Mouse (Mus musculus) forebrain, embryonic 12.5 days (tissue): ENCODE measurements around the gene Tbc1d30. TPM values are rescaled to one million over a fixed set of nuclear protein-coding genes. Genes with fewer than 3 reads are reported as not detected.

Source experiments
- ATAC-seq: fragments of 200-750 bp; cut with Nextera tagmentation; 2 replicates; pipeline ENCODE4 v1.8.0; 2017; ENCODE audit warnings: moderate TSS enrichment; ENCODE audit not compliant: low FRiP score
- H3K27ac ChIP-seq: fragments of 300-500 bp; sonication (generic); 2 replicates; pipeline ENCODE4 v1.5.1; 2016; ENCODE audit warnings: mild to moderate bottlenecking
- H3K27me3 ChIP-seq: fragments of 300-500 bp; sonication (generic); 2 replicates; pipeline ENCODE4 v1.6.1; 2016; ENCODE audit warnings: mild to moderate bottlenecking
- H3K36me3 ChIP-seq: fragments of 300-500 bp; sonication (generic); replicated peaks from 2 replicates; pipeline ENCODE4 v1.6.1; 2016; ENCODE audit warnings: mild to moderate bottlenecking
- H3K4me1 ChIP-seq: fragments of 300-500 bp; sonication (generic); 2 replicates; pipeline ENCODE4 v1.6.1; 2016
- H3K4me2 ChIP-seq: fragments of 300-500 bp; sonication (generic); 2 replicates; pipeline ENCODE4 v1.6.1; 2016; ENCODE audit warnings: mild to moderate bottlenecking, moderate library complexity
- H3K4me3 ChIP-seq: fragments of 300-500 bp; sonication (generic); replicated peaks from 2 replicates; pipeline ENCODE4 v1.5.1; 2016; ENCODE audit warnings: mild to moderate bottlenecking
- H3K9ac ChIP-seq: fragments of 300-500 bp; sonication (generic); 2 replicates; pipeline ENCODE4 v1.6.1; 2016; ENCODE audit warnings: mild to moderate bottlenecking
- H3K9me3 ChIP-seq: fragments of 300-500 bp; sonication (generic); 2 replicates; pipeline ENCODE4 v1.6.1; 2016
- WGBS: fragments of 180-500 bp; shearing (Covaris S2); methylation state at CpG from one replicate; pipeline ENCODE4 v1.1.7; 2016; 5-methylcytosine and 5-hydroxymethylcytosine counted together
- polyA plus RNA-seq: library from polyadenylated mRNA; unstranded; fragments of >200 nt; fragmentation: Nextera tagmentation; extraction: Ambion mirVana; gene quantifications from 2 replicates; pipeline ENCODE4 v1.2.1, GENCODE M21; 2016

The Tbc1d30 gene
- polyA plus RNA-seq, 1 experiment from 2014 or later, result 5.0 TPM

- peaks cover 5% of the 10 kb centered on the region; the same call in 1 of the 2 replicates for H3K36me3 ChIP-seq
- WGBS, result 29% methylated on average over 5 of the region's 5 CpGs
- no peak overlapping the region for H3K4me2 ChIP-seq
- H3K4me1 ChIP-seq, result peaks cover 20% of the 10 kb centered on the region
- no peaks in the 10 kb centered on the region for H3K9me3 ChIP-seq
- no peak overlapping the region for H3K27ac ChIP-seq
- no peak for ATAC-seq
- H3K4me3 ChIP-seq, result no peak overlapping the region
- peaks cover 30% of the 10 kb centered on the region for H3K27me3 ChIP-seq
- no peak overlapping the region for H3K9ac ChIP-seq
Observed at GRCm38 (mm10) chr10:121305441-121305840, 45.6 kb downstream of the Tbc1d30 start.

DNA sequence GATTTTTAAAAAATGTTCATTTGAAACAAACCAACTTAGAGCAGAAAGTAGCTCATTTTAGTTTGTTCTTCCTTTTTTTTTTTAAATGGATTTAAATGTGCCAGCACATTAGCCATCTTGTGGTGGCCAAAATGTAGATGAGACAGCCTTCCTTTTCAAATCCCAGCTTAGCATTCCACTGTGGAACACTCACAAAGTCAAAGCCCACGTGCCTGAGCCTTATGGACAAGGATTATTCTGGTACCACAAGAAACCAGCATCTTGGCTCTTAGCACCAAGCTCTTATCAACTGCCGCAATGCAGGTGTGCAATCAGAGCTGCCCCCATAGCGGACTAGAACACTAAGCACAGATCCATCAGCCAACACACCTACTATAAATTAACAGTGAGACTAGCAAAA lies 47.5 kb downstream of the Tbc1d30 start:
- 80% methylated on average over 3 of the region's 3 CpGs for WGBS

GRCm38 (mm10) chr10:121301868-121302267 lies 49.2 kb downstream of the Tbc1d30 start:
- Histone ChIP-seq H3K27ac (no peak overlapping the region), H3K4me2 (no peak overlapping the region), H3K27me3 (no peaks in the 10 kb centered on the region), H3K9ac (no peak overlapping the region), H3K4me3 (no peak overlapping the region), H3K36me3 (peaks cover 5% of the 10 kb centered on the region; the same call in 1 of the 2 replicates), H3K4me1 (peaks cover 15% of the 10 kb centered on the region), H3K9me3 (no peaks in the 10 kb centered on the region)
- 84% methylated on average over 14 of the region's 14 CpGs for WGBS
- no peak for ATAC-seq

More for the DNA sequence above, 47.5 kb downstream of the Tbc1d30 start:
- ATAC-seq, result no peak
- peaks cover 12% of the 10 kb centered on the region for H3K27me3 ChIP-seq
- H3K9me3 ChIP-seq, result no peaks in the 10 kb centered on the region
- H3K9ac ChIP-seq, result no peak overlapping the region
- no peak overlapping the region for H3K4me2 ChIP-seq
- H3K36me3 ChIP-seq, result peaks cover 5% of the 10 kb centered on the region; the same call in 1 of the 2 replicates
- H3K27ac ChIP-seq, result no peak overlapping the region
- peaks cover 5% of the 10 kb centered on the region; the same call in 1 of the 2 replicates for H3K4me1 ChIP-seq
- H3K4me3 ChIP-seq, result no peak overlapping the region

DNA sequence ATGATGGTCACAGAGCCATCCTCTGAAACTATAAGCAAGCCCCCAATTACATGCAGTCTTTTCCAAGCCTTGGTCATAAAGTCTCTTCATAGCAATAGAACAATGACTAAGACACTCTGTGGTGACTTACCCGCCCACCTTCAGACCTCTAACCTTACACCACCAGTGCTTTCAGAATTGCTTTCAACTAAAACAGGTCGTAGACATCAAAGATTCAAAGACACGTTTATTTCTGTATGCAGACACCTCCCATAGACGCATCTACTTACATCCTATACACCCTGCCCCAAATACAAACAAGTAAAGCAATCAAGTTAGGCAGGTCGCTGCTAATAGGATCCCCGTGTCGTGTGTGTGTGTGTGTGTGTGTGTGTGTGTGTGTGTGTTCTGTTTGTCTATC lies 50.4 kb downstream of the Tbc1d30 start:
- 90% methylated on average over 7 of the region's 7 CpGs for WGBS
- no peak for ATAC-seq
- Histone ChIP-seq H3K4me3 (no peak overlapping the region), H3K9ac (no peak overlapping the region), H3K27me3 (peaks cover 6% of the 10 kb centered on the region), H3K4me1 (peaks cover 15% of the 10 kb centered on the region), H3K27ac (no peak overlapping the region), H3K9me3 (no peaks in the 10 kb centered on the region), H3K36me3 (peaks cover 5% of the 10 kb centered on the region; the same call in 1 of the 2 replicates), H3K4me2 (no peak overlapping the region)

GRCm38 (mm10) chr10:121297054-121297701 lies 53.9 kb downstream of the Tbc1d30 start:
- H3K4me2 ChIP-seq, result peak overlapping the region; percentile 45
- peaks cover 11% of the 10 kb centered on the region for H3K4me1 ChIP-seq
- peak overlapping the region; percentile 15; the same call in 1 of the 2 replicates for H3K4me3 ChIP-seq
- H3K27ac ChIP-seq, result peak overlapping the region; percentile 25; the same call in 1 of the 2 replicates
- peak overlapping the region; percentile 22 for H3K9ac ChIP-seq
- ATAC-seq, result peak; percentile 75
- H3K9me3 ChIP-seq, result no peaks in the 10 kb centered on the region
- 34% methylated on average over 25 of the region's 25 CpGs for WGBS
- H3K36me3 ChIP-seq, result peaks cover 11% of the 10 kb centered on the region; the same call in 1 of the 2 replicates
- peaks cover 25% of the 10 kb centered on the region for H3K27me3 ChIP-seq

GRCm38 (mm10) chr10:121294471-121294870 lies 56.6 kb downstream of the Tbc1d30 start:
- Histone ChIP-seq H3K4me2 (no peak overlapping the region), H3K27me3 (peaks cover 33% of the 10 kb centered on the region), H3K4me3 (no peak overlapping the region), H3K9ac (no peak overlapping the region), H3K36me3 (peaks cover 7% of the 10 kb centered on the region; the same call in 1 of the 2 replicates), H3K27ac (no peak overlapping the region), H3K4me1 (peaks cover 31% of the 10 kb centered on the region), H3K9me3 (no peaks in the 10 kb centered on the region)
- ATAC-seq, result no peak
- WGBS, result 86% methylated on average over 16 of the region's 16 CpGs

- peaks cover 34% of the 10 kb centered on the region for H3K4me1 ChIP-seq
- no peak for ATAC-seq
- H3K9me3 ChIP-seq, result no peaks in the 10 kb centered on the region
- 74% methylated on average over 8 of the region's 8 CpGs for WGBS
- H3K4me2 ChIP-seq, result no peak overlapping the region
- H3K27me3 ChIP-seq, result peaks cover 33% of the 10 kb centered on the region
- H3K4me3 ChIP-seq, result no peak overlapping the region
- H3K27ac ChIP-seq, result no peak overlapping the region
- peaks cover 7% of the 10 kb centered on the region; the same call in 1 of the 2 replicates for H3K36me3 ChIP-seq
- H3K9ac ChIP-seq, result no peak overlapping the region
Observed at GRCm38 (mm10) chr10:121293829-121294228, 57.2 kb downstream of the Tbc1d30 start.

GRCm38 (mm10) chr10:121291272-121291917 lies 59.7 kb downstream of the Tbc1d30 start:
- H3K27me3 ChIP-seq, result peaks cover 40% of the 10 kb centered on the region
- H3K9me3 ChIP-seq, result no peaks in the 10 kb centered on the region
- H3K9ac ChIP-seq, result 0 out of 2 replicates have a peak overlapping the region, but pooled peaks have one; percentile 36
- peak overlapping the region; percentile 82 for H3K27ac ChIP-seq
- H3K4me1 ChIP-seq, result peaks cover 23% of the 10 kb centered on the region
- H3K4me3 ChIP-seq, result no peak overlapping the region
- H3K4me2 ChIP-seq, result peak overlapping the region; percentile 46
- H3K36me3 ChIP-seq, result peaks cover 7% of the 10 kb centered on the region; the same call in 1 of the 2 replicates
- ATAC-seq, result peak; percentile 31
- 84% methylated on average over 10 of the region's 10 CpGs for WGBS

DNA sequence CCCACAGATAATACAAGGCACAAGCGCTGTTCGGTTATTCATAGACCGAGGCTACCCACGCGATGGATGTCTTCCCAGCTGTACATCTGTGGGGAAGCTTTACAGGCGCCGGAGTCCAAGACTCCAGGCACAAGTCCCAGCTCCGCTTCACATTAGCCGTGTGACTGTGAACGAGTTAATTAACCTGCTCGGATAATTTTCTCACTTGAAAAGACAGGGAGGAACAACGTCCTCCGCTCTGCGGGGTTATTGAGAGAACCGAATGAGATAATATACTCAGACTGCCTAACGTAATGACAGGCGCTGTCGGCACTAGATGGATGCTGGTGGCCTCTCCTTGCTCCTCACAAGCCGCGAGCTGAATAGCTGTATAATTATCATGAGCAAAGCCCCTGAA lies 60.4 kb downstream of the Tbc1d30 start:
- H3K4me3 ChIP-seq, result peak overlapping the region; percentile 19
- no peaks in the 10 kb centered on the region for H3K9me3 ChIP-seq
- peak; percentile 91 for ATAC-seq
- H3K9ac ChIP-seq, result peak overlapping the region; percentile 36; the same call in 1 of the 2 replicates
- 16% methylated on average over 20 of the region's 20 CpGs for WGBS
- peaks cover 23% of the 10 kb centered on the region for H3K4me1 ChIP-seq
- H3K27me3 ChIP-seq, result peaks cover 37% of the 10 kb centered on the region
- peaks cover 7% of the 10 kb centered on the region; the same call in 1 of the 2 replicates for H3K36me3 ChIP-seq
- peak overlapping the region; percentile 82 for H3K27ac ChIP-seq
- H3K4me2 ChIP-seq, result peak overlapping the region; percentile 46

GRCm38 (mm10) chr10:121289970-121290681 lies 61.0 kb downstream of the Tbc1d30 start:
- Histone ChIP-seq H3K36me3 (peaks cover 7% of the 10 kb centered on the region; the same call in 1 of the 2 replicates), H3K9ac (peak overlapping the region; percentile 36; the same call in 1 of the 2 replicates), H3K4me3 (peak overlapping the region; percentile 19), H3K27ac (peak overlapping the region; percentile 82), H3K9me3 (no peaks in the 10 kb centered on the region), H3K4me2 (peak overlapping the region; percentile 46), H3K27me3 (peaks cover 37% of the 10 kb centered on the region), H3K4me1 (peaks cover 23% of the 10 kb centered on the region)
- peak; percentile 28; the same call in 1 of the 2 replicates for ATAC-seq
- WGBS, result 44% methylated on average over 2 of the region's 4 CpGs

DNA sequence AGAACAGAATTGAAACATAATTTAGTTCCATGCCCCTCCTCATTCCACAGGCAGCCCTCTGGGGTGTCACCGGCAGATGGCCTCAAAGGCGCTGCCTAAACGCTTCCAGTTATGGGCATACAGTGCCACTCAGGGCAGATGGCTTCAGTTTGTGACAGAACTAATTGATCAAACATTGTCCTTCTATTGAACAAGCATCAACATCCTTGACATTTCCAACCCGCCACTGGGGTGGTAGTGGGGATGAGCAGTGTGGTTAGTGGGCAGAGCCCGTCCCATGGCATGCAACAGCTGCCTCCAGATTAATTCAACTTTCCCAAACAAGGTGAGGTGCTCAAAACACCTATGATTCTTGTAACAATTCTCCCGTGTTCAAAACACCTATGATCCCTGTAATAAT lies 68.2 kb downstream of the Tbc1d30 start:
- no peaks in the 10 kb centered on the region for H3K4me1 ChIP-seq
- ATAC-seq, result no peak
- H3K4me2 ChIP-seq, result no peak overlapping the region
- no peak overlapping the region for H3K9ac ChIP-seq
- no peaks in the 10 kb centered on the region for H3K9me3 ChIP-seq
- peaks cover 12% of the 10 kb centered on the region for H3K27me3 ChIP-seq
- WGBS, result 86% methylated on average over 6 of the region's 6 CpGs
- peaks cover 2% of the 10 kb centered on the region; the same call in 1 of the 2 replicates for H3K36me3 ChIP-seq
- H3K27ac ChIP-seq, result no peak overlapping the region
- H3K4me3 ChIP-seq, result no peak overlapping the region

GRCm38 (mm10) chr10:121282436-121282835 lies 68.6 kb downstream of the Tbc1d30 start:
- no peak overlapping the region for H3K27ac ChIP-seq
- peaks cover 2% of the 10 kb centered on the region; the same call in 1 of the 2 replicates for H3K36me3 ChIP-seq
- H3K4me2 ChIP-seq, result no peak overlapping the region
- 81% methylated on average over 11 of the region's 11 CpGs for WGBS
- no peak overlapping the region for H3K9ac ChIP-seq
- H3K9me3 ChIP-seq, result no peaks in the 10 kb centered on the region
- ATAC-seq, result no peak
- no peak overlapping the region for H3K4me3 ChIP-seq
- H3K4me1 ChIP-seq, result no peaks in the 10 kb centered on the region
- H3K27me3 ChIP-seq, result peaks cover 12% of the 10 kb centered on the region
